Mouse (Mus musculus) lung, adult 2 months (tissue): Measurements from ENCODE around the gene 1110008L16Rik.
"Not testable (repeated sequence)": the region's sequence is repeated elsewhere in the genome, so short reads cannot be mapped to it uniquely, and the experiment has no call there.

Experiments
- CTCF ChIP-seq: fragments of 200-500 bp; IDR thresholded peaks from 2 replicates; pipeline ENCODE4 v1.5.1; 2011; ENCODE audit warnings: mild to moderate bottlenecking, low read length, control low read depth; ENCODE audit not compliant: insufficient read depth
- POLR2A ChIP-seq: fragments of 200-500 bp; IDR thresholded peaks from 2 replicates; pipeline ENCODE4 v1.6.1; 2011; ENCODE audit warnings: low read depth, mild to moderate bottlenecking, control low read depth, low read length, borderline replicate concordance; ENCODE audit errors: extremely low read depth

- not testable (repeated sequence) for TF ChIP-seq CTCF, POLR2A
Observed at GRCm38 (mm10) chr12:55343045-55343444, 43.7 kb downstream of the 1110008L16Rik start.
